Mouse (Mus musculus) midbrain, embryonic 14.5 days (tissue): ENCODE results near the gene Traf3ip1. TPM values are rescaled to one million over a fixed set of nuclear protein-coding genes. Genes with fewer than 3 reads are reported as not detected.

ENCODE experiments used
- ATAC-seq: fragments of 200-750 bp; cut with Nextera tagmentation; 2 replicates; pipeline ENCODE4 v1.8.0; 2017; ENCODE audit warnings: moderate number of reproducible peaks, moderate library complexity; ENCODE audit not compliant: low FRiP score, low TSS enrichment
- DNase-seq: peaks from one replicate; pipeline ENCODE4 v3.0.0-alpha.2; 2015
- H3K27ac ChIP-seq: fragments of 300-500 bp; sonication (generic); replicated peaks from 2 replicates; pipeline ENCODE4 v1.5.1; 2014; ENCODE audit warnings: mild to moderate bottlenecking, low read depth, low read length, moderate library complexity
- H3K27me3 ChIP-seq: fragments of 300-500 bp; sonication (generic); 2 replicates; pipeline ENCODE4 v1.6.1; 2014; ENCODE audit warnings: low read length, control low read depth, mixed read lengths; ENCODE audit not compliant: control insufficient read depth, insufficient read depth
- H3K36me3 ChIP-seq: fragments of 300-500 bp; sonication (generic); 2 replicates; pipeline ENCODE4 v1.6.1; 2014; ENCODE audit warnings: low read length, control low read depth; ENCODE audit not compliant: control insufficient read depth, insufficient read depth
- H3K4me1 ChIP-seq: fragments of 300-500 bp; sonication (generic); 2 replicates; pipeline ENCODE4 v1.6.1; 2014; ENCODE audit warnings: mild to moderate bottlenecking, antibody characterized with exemption, low read length, control low read depth; ENCODE audit not compliant: control insufficient read depth, insufficient read depth
- H3K4me2 ChIP-seq: fragments of 300-500 bp; sonication (generic); 2 replicates; pipeline ENCODE4 v1.6.1; 2014; ENCODE audit warnings: mild to moderate bottlenecking, low read length, moderate library complexity
- H3K4me3 ChIP-seq: fragments of 300-500 bp; sonication (generic); replicated peaks from 2 replicates; pipeline ENCODE4 v1.5.1; 2014; ENCODE audit warnings: low read depth, low read length
- H3K9ac ChIP-seq: fragments of 300-500 bp; sonication (generic); replicated peaks from 2 replicates; pipeline ENCODE4 v1.6.1; 2014; ENCODE audit warnings: mild to moderate bottlenecking, low read length, moderate library complexity
- H3K9me3 ChIP-seq: fragments of 300-500 bp; sonication (generic); 2 replicates; pipeline ENCODE4 v1.6.1; 2016; ENCODE audit warnings: low read length, control low read depth, mixed read lengths; ENCODE audit not compliant: control insufficient read depth
- WGBS: fragments of 180-500 bp; shearing (Covaris S2); extraction: QIAGEN DNeasy Blood & Tissue Kit; methylation state at CpG from one replicate; pipeline ENCODE4 v1.1.7; 2014; 5-methylcytosine and 5-hydroxymethylcytosine counted together
- polyA plus RNA-seq: library from polyadenylated mRNA; unstranded; fragments of >200 nt; fragmentation: Nextera tagmentation; extraction: Ambion mirVana; gene quantifications from 2 replicates; pipeline ENCODE4 v1.2.1, GENCODE M21; 2014

The Traf3ip1 gene
- polyA plus RNA-seq = 8.6 and 9.2 TPM in 2 replicates

- H3K27me3 ChIP-seq = no peaks in the 10 kb centered on the region
- peak within 1 kb of the TSS; percentile 79 for H3K4me2 ChIP-seq
- peaks cover 4% of the 10 kb centered on the region; the same call in 1 of the 2 replicates for H3K36me3 ChIP-seq
- H3K9me3 ChIP-seq = no peaks in the 10 kb centered on the region
- peak; percentile 98 for ATAC-seq
- WGBS = under 1% methylated on average over 79 of the region's 79 CpGs
- H3K4me3 ChIP-seq = peak within 1 kb of the TSS; percentile 85
- peak; percentile 97 for DNase-seq
- peak within 1 kb of the TSS; percentile 84 for H3K9ac ChIP-seq
- peaks cover 8% of the 10 kb centered on the region for H3K4me1 ChIP-seq
- no peak within 1 kb of the TSS; the same call in 1 of the 2 replicates for H3K27ac ChIP-seq
Measured at GRCm38 (mm10) chr1:91494457-91495140, at the start of gene Traf3ip1. Gene Traf3ip1 (plus strand): TSS chr1:91494647.

- DNase-seq (no peak), ATAC-seq (no peak)
- H3K4me3 ChIP-seq = no peak overlapping the region
- no peak overlapping the region for H3K27ac ChIP-seq
- H3K9me3 ChIP-seq = no peaks in the 10 kb centered on the region
- no peak overlapping the region for H3K9ac ChIP-seq
- WGBS = 94% methylated on average over 17 of the region's 17 CpGs
- H3K4me2 ChIP-seq = no peak overlapping the region
- H3K36me3 ChIP-seq = peaks cover 55% of the 10 kb centered on the region
- no peaks in the 10 kb centered on the region for H3K4me1 ChIP-seq
- no peaks in the 10 kb centered on the region for H3K27me3 ChIP-seq
Measured at GRCm38 (mm10) chr1:91444841-91445830, 49.3 kb upstream of the Traf3ip1 start.

- WGBS = 87% methylated on average over 8 of the region's 8 CpGs
- ATAC-seq = no peak
- Histone ChIP-seq H3K4me3 (no peak overlapping the region), H3K9ac (no peak overlapping the region), H3K27ac (no peak overlapping the region), H3K4me2 (no peak overlapping the region), H3K9me3 (no peaks in the 10 kb centered on the region), H3K27me3 (no peaks in the 10 kb centered on the region), H3K36me3 (peaks cover 52% of the 10 kb centered on the region), H3K4me1 (no peaks in the 10 kb centered on the region)
- no peak for DNase-seq
Measured at GRCm38 (mm10) chr1:91446060-91446459, 48.4 kb upstream of the Traf3ip1 start.

- H3K27me3 ChIP-seq = no peaks in the 10 kb centered on the region
- whole genome bisulfite sequencing = 94% methylated on average over 4 of the region's 4 CpGs
- H3K4me3 ChIP-seq = no peak overlapping the region
- no peak for DNase-seq
- no peaks in the 10 kb centered on the region for H3K9me3 ChIP-seq
- no peak overlapping the region for H3K9ac ChIP-seq
- no peak for ATAC-seq
- no peak overlapping the region for H3K4me2 ChIP-seq
- peaks cover 50% of the 10 kb centered on the region for H3K36me3 ChIP-seq
- no peak overlapping the region for H3K27ac ChIP-seq
- no peaks in the 10 kb centered on the region for H3K4me1 ChIP-seq
Measured at GRCm38 (mm10) chr1:91446511-91446910, 47.9 kb upstream of the Traf3ip1 start.

- DNase-seq (no peak), ATAC-seq (no peak)
- peaks cover 35% of the 10 kb centered on the region for H3K36me3 ChIP-seq
- no peak overlapping the region for H3K9ac ChIP-seq
- H3K4me3 ChIP-seq = no peak overlapping the region
- no peak overlapping the region for H3K27ac ChIP-seq
- H3K9me3 ChIP-seq = no peaks in the 10 kb centered on the region
- WGBS = 95% methylated on average over 10 of the region's 10 CpGs
- H3K4me1 ChIP-seq = no peaks in the 10 kb centered on the region
- no peaks in the 10 kb centered on the region for H3K27me3 ChIP-seq
- no peak overlapping the region for H3K4me2 ChIP-seq
Measured at GRCm38 (mm10) chr1:91448688-91449087, 45.8 kb upstream of the Traf3ip1 start.

- WGBS = 90% methylated on average over 5 of the region's 5 CpGs
- Histone ChIP-seq H3K9me3 (no peaks in the 10 kb centered on the region), H3K27ac (no peak overlapping the region), H3K9ac (no peak overlapping the region), H3K4me1 (peaks cover 3% of the 10 kb centered on the region), H3K4me3 (no peak overlapping the region), H3K27me3 (no peaks in the 10 kb centered on the region), H3K36me3 (peaks cover 27% of the 10 kb centered on the region), H3K4me2 (no peak overlapping the region)
- ATAC-seq = no peak
- DNase-seq = no peak
Measured at GRCm38 (mm10) chr1:91450851-91451250, 43.6 kb upstream of the Traf3ip1 start.

GRCm38 (mm10) chr1:91451547-91452084, 42.8 kb upstream of the Traf3ip1 start:
- Histone ChIP-seq H3K9me3 (no peaks in the 10 kb centered on the region), H3K36me3 (peaks cover 26% of the 10 kb centered on the region), H3K4me1 (peaks cover 10% of the 10 kb centered on the region), H3K27ac (no peak overlapping the region), H3K27me3 (no peaks in the 10 kb centered on the region), H3K4me3 (no peak overlapping the region), H3K4me2 (no peak overlapping the region), H3K9ac (no peak overlapping the region)
- ATAC-seq (no peak), DNase-seq (no peak)
- WGBS = 69% methylated on average over 5 of the region's 5 CpGs

- no peak overlapping the region for H3K27ac ChIP-seq
- H3K9ac ChIP-seq = no peak overlapping the region
- no peaks in the 10 kb centered on the region for H3K9me3 ChIP-seq
- no peak overlapping the region for H3K4me3 ChIP-seq
- H3K4me1 ChIP-seq = peaks cover 21% of the 10 kb centered on the region
- ATAC-seq = no peak
- DNase-seq = no peak
- peaks cover 15% of the 10 kb centered on the region for H3K36me3 ChIP-seq
- 87% methylated on average over 9 of the region's 9 CpGs for WGBS
- H3K27me3 ChIP-seq = no peaks in the 10 kb centered on the region; the same call in 1 of the 2 replicates
- H3K4me2 ChIP-seq = no peak overlapping the region
Measured at GRCm38 (mm10) chr1:91453932-91454331, 40.5 kb upstream of the Traf3ip1 start.
